Mouse (Mus musculus): ENCODE results near the gene Avl9. TPM values are rescaled to one million over a fixed set of nuclear protein-coding genes. Genes with fewer than 3 reads are reported as not detected.

Gene Avl9
- polyA plus RNA-seq (2015; fragmentation: Nextera tagmentation; extraction: Ambion mirVana), result 10.8 and 11.0 TPM in 2 replicates

DNA sequence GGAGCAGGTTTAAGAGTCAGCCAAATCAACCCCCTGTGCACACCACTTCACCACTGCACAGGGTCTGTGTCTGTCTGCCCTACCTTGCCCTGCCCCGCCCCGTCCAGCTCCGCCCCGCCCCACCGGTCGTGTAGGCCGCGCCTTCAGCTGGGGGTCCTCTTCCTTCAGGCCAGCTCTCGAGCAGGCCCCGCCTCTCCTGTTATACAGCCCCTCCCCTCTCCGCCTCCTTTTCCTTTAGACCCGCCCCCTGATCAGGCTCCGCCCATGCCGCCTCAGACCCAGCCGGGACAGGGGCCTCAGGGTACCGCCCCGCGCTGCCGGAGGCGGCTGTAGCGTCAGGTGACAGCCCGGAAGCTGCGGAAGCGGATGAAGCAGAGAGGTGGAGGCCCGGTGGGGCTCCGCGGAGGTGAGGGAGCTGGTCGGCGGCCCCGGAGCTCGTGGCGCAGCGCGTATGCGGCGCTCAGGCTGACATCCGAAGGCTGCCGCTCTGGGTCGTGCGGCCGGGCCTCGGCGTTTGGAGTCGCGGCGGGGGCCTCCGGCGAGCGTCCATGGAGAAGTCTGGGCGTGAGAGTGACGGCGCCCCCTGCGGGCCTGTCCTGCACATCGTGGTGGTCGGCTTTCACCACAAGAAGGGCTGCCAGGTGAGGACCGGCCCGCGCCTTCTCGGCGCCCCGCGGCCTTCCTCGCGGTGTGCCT, at the start of gene Avl9:
Gene Avl9 (plus strand): TSS at position 326 of the 696 bp plus-strand sequence.
- no peaks in the 10 kb centered on the region for H3K27me3 ChIP-seq
- peak; percentile 97 for ATAC-seq (ENCODE audit: insufficient number of reproducible peaks, low FRiP score, low TSS enrichment, low read depth)
- H3K9me3 ChIP-seq (replicated peaks), result no peaks in the 10 kb centered on the region
- H3K36me3 ChIP-seq, result no peaks in the 10 kb centered on the region
- under 1% methylated on average over 64 of the region's 64 CpGs for WGBS
- H3K9ac ChIP-seq, result peak within 1 kb of the TSS; percentile 75
- H3K4me1 ChIP-seq, result peaks cover 2% of the 10 kb centered on the region; the same call in 1 of the 2 replicates
- H3K27ac ChIP-seq (replicated peaks), result peak within 1 kb of the TSS; percentile 96
- peak within 1 kb of the TSS; percentile 57 for H3K4me2 ChIP-seq (replicated peaks)
- H3K4me3 ChIP-seq (replicated peaks), result peak within 1 kb of the TSS; percentile 94

GRCm38 (mm10) chr6:56688238-56688637, 26.5 kb upstream of the Avl9 start:
- no peak overlapping the region for H3K4me3 ChIP-seq (replicated peaks)
- 87% methylated on average over 3 of the region's 3 CpGs for WGBS
- no peak overlapping the region for H3K9ac ChIP-seq
- 0 out of 2 replicates have a peak, but pooled peaks cover 9% of the 10 kb centered on the region for H3K4me1 ChIP-seq
- H3K9me3 ChIP-seq (replicated peaks), result no peaks in the 10 kb centered on the region
- no peak overlapping the region for H3K4me2 ChIP-seq (replicated peaks)
- no peaks in the 10 kb centered on the region for H3K27me3 ChIP-seq
- no peak for ATAC-seq (ENCODE audit: insufficient number of reproducible peaks, low FRiP score, low TSS enrichment, low read depth)
- no peaks in the 10 kb centered on the region for H3K36me3 ChIP-seq
- H3K27ac ChIP-seq (replicated peaks), result no peak overlapping the region

- no peaks in the 10 kb centered on the region for H3K9me3 ChIP-seq (replicated peaks)
- 0 out of 2 replicates have a peak, but pooled peaks have one; percentile 47 for ATAC-seq (ENCODE audit: insufficient number of reproducible peaks, low FRiP score, low TSS enrichment, low read depth)
- no peak overlapping the region for H3K9ac ChIP-seq
- H3K4me1 ChIP-seq, result 0 out of 2 replicates have a peak, but pooled peaks cover 9% of the 10 kb centered on the region
- H3K36me3 ChIP-seq, result no peaks in the 10 kb centered on the region
- no peaks in the 10 kb centered on the region for H3K27me3 ChIP-seq
- H3K4me2 ChIP-seq (replicated peaks), result no peak overlapping the region
- no peak overlapping the region for H3K27ac ChIP-seq (replicated peaks)
- H3K4me3 ChIP-seq (replicated peaks), result no peak overlapping the region
- 3% methylated on average over 2 of the region's 2 CpGs for WGBS
These were observed 23.5 kb upstream of the Avl9 start for GRCm38 (mm10) chr6:56691205-56691604.

DNA sequence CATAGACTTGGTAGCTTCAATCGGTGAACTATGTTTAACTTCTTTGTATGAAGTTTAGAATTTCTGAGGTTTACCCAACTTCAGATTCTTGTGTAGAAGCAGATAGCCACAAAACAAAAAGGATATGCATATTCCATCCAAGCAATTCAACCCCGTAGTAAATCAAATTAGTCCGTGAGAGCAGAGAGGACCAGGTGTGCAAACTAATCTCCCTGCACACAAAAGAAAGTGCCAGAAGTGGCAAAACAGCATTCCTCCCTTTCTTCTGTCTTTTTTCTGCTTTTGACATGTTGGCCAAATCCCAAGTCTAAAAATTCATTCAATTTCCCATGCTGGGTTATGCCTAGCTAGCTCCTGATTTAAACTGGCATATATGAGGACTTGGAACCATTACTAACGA, 22.3 kb upstream of the Avl9 start:
- 0 out of 2 replicates have a peak, but pooled peaks cover 9% of the 10 kb centered on the region for H3K4me1 ChIP-seq
- H3K9ac ChIP-seq, result no peak overlapping the region
- no peaks in the 10 kb centered on the region for H3K9me3 ChIP-seq (replicated peaks)
- ATAC-seq (ENCODE audit: insufficient number of reproducible peaks, low FRiP score, low TSS enrichment, low read depth), result no peak
- no peak overlapping the region for H3K4me3 ChIP-seq (replicated peaks)
- no peak overlapping the region for H3K4me2 ChIP-seq (replicated peaks)
- no peaks in the 10 kb centered on the region for H3K36me3 ChIP-seq
- H3K27ac ChIP-seq (replicated peaks), result no peak overlapping the region; the same call in 1 of the 2 replicates
- no peaks in the 10 kb centered on the region for H3K27me3 ChIP-seq
- WGBS, result 45% methylated on average over 4 of the region's 4 CpGs

- ATAC-seq (ENCODE audit: insufficient number of reproducible peaks, low FRiP score, low TSS enrichment, low read depth), result peak; percentile 78
- Histone ChIP-seq H3K4me1 (0 out of 2 replicates have a peak, but pooled peaks cover 3% of the 10 kb centered on the region), H3K9me3 (replicated peaks) (no peaks in the 10 kb centered on the region), H3K4me3 (replicated peaks) (peak within 1 kb of the TSS; percentile 73), H3K4me2 (replicated peaks) (peak within 1 kb of the TSS; percentile 75), H3K27me3 (no peaks in the 10 kb centered on the region), H3K9ac (peak within 1 kb of the TSS; percentile 66), H3K36me3 (no peaks in the 10 kb centered on the region), H3K27ac (replicated peaks) (no peak within 1 kb of the TSS)
- WGBS, result under 1% methylated on average over 46 of the region's 46 CpGs
These were observed 10.5 kb upstream of the Avl9 start, which contains the start of gene Lsm5 for GRCm38 (mm10) chr6:56703931-56704900. Lsm5 (minus strand) TSS chr6:56704710.

DNA sequence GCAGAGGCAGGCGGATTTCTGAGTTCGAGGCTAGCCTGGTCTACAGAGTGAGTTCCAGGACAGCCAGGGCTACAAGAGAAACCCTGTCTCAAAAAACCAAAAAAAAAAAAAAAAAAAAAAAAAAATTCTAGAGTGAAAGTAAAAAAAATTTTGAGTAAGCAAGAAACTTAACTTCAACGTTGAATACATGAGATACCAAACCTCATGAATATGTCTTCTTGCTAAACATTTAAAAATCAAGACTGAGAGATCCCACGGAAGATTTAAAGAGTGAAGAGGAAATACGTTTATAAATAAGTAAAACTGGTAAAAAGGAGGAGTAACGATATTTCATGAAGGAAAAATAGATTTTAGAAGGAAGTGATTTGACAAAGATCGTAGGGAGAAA, 519 bp upstream of the Avl9 start:
- Histone ChIP-seq H3K4me3 (replicated peaks) (peak overlapping the region; percentile 94), H3K27me3 (no peaks in the 10 kb centered on the region), H3K4me2 (replicated peaks) (peak overlapping the region; percentile 57), H3K36me3 (no peaks in the 10 kb centered on the region), H3K4me1 (peaks cover 2% of the 10 kb centered on the region; the same call in 1 of the 2 replicates), H3K9me3 (replicated peaks) (no peaks in the 10 kb centered on the region), H3K9ac (no peak overlapping the region), H3K27ac (replicated peaks) (peak overlapping the region; percentile 96)
- 49% methylated on average over 7 of the region's 7 CpGs for WGBS
- no peak for ATAC-seq (ENCODE audit: insufficient number of reproducible peaks, low FRiP score, low TSS enrichment, low read depth)

GRCm38 (mm10) chr6:56715270-56715666, 569 bp downstream of the Avl9 start:
- no peaks in the 10 kb centered on the region for H3K27me3 ChIP-seq
- under 1% methylated on average over 25 of the region's 25 CpGs for WGBS
- no peak; the same call in 1 of the 2 replicates for ATAC-seq (ENCODE audit: insufficient number of reproducible peaks, low FRiP score, low TSS enrichment, low read depth)

GRCm38 (mm10) chr6:56719071-56719470, 4.4 kb downstream of the Avl9 start:
- Histone ChIP-seq H3K27me3 (no peaks in the 10 kb centered on the region), H3K4me3 (replicated peaks) (no peak overlapping the region), H3K4me2 (replicated peaks) (no peak overlapping the region), H3K9ac (no peak overlapping the region), H3K9me3 (replicated peaks) (no peaks in the 10 kb centered on the region), H3K27ac (replicated peaks) (no peak overlapping the region), H3K36me3 (peaks cover 9% of the 10 kb centered on the region; the same call in 1 of the 2 replicates), H3K4me1 (peaks cover 7% of the 10 kb centered on the region; the same call in 1 of the 2 replicates)
- no peak for ATAC-seq (ENCODE audit: insufficient number of reproducible peaks, low FRiP score, low TSS enrichment, low read depth)
- 76% methylated on average over 1 of the region's 1 CpGs for WGBS

More at GRCm38 (mm10) chr6:56715270-56715666, 569 bp downstream of the Avl9 start:
- H3K9me3 ChIP-seq (replicated peaks), result no peaks in the 10 kb centered on the region
- H3K4me2 ChIP-seq (replicated peaks), result peak overlapping the region; percentile 57
- H3K36me3 ChIP-seq, result no peaks in the 10 kb centered on the region
- peaks cover 2% of the 10 kb centered on the region; the same call in 1 of the 2 replicates for H3K4me1 ChIP-seq
- H3K27ac ChIP-seq (replicated peaks), result peak overlapping the region; percentile 96
- peak overlapping the region; percentile 75 for H3K9ac ChIP-seq
- H3K4me3 ChIP-seq (replicated peaks), result peak overlapping the region; percentile 94

- Histone ChIP-seq H3K9me3 (replicated peaks) (no peaks in the 10 kb centered on the region), H3K36me3 (peaks cover 16% of the 10 kb centered on the region), H3K27me3 (no peaks in the 10 kb centered on the region), H3K4me2 (replicated peaks) (no peak overlapping the region), H3K27ac (replicated peaks) (no peak overlapping the region), H3K4me1 (peaks cover 6% of the 10 kb centered on the region; the same call in 1 of the 2 replicates), H3K4me3 (replicated peaks) (no peak overlapping the region), H3K9ac (no peak overlapping the region)
- WGBS, result 67% methylated on average over 3 of the region's 3 CpGs
- no peak for ATAC-seq (ENCODE audit: insufficient number of reproducible peaks, low FRiP score, low TSS enrichment, low read depth)
These were observed 6.2 kb downstream of the Avl9 start for GRCm38 (mm10) chr6:56720877-56721276.

DNA sequence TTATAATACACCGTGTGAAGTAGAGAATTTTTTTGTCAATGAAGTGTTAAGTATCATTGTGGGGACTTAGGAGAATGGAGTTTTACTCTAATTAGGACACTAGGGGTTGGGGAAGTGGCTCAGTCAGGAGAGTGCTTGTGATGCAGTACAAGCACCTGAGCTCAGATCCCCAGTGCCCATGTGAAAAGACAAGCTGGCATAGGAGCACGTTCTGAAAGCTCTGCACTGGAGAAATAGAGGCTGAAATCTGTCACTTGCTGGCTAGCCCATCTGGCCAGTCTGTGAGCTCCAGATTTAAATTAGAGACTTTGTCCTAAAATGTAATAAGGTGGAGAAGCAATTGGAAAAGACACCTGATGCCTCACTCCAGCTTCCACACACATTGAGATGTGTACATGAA, 17.8 kb downstream of the Avl9 start:
- Histone ChIP-seq H3K36me3 (peaks cover 34% of the 10 kb centered on the region), H3K4me1 (no peaks in the 10 kb centered on the region), H3K27me3 (no peaks in the 10 kb centered on the region), H3K9ac (no peak overlapping the region), H3K27ac (replicated peaks) (no peak overlapping the region), H3K4me2 (replicated peaks) (no peak overlapping the region), H3K9me3 (replicated peaks) (no peaks in the 10 kb centered on the region), H3K4me3 (replicated peaks) (no peak overlapping the region)
- ATAC-seq (ENCODE audit: insufficient number of reproducible peaks, low FRiP score, low TSS enrichment, low read depth), result no peak
- 81% methylated on average over 2 of the region's 2 CpGs for whole genome bisulfite sequencing

Measured in embryonic facial prominence, embryonic 15.5 days (tissue).